In genomic region chr5:37028486-37029311, GRCm38 (mm10) we compare ENCODE assay signal across 7 mouse cellular contexts. TPM values are rescaled to one million over a fixed set of nuclear protein-coding genes. Genes with fewer than 3 reads are reported as not detected.
DNase-seq lines count a peak whose midpoint lies in the region; ATAC-seq and TF ChIP-seq lines count a peak whose summit lies in the region.

No protein-coding gene starts in this region.

- H3K9ac ChIP-seq in lung, postnatal 0 days (replicated peaks; ENCODE audit: low read depth) = no peak overlapping the region
- H3K9ac ChIP-seq in forebrain, embryonic 12.5 days = peak overlapping the region; percentile 55
- H3K9ac ChIP-seq in midbrain, embryonic 12.5 days (replicated peaks) = peak overlapping the region; percentile 59

- ATAC-seq in lung, postnatal 0 days = peak; percentile 33
- peak; percentile 78 for ATAC-seq in forebrain, embryonic 12.5 days (ENCODE audit: low FRiP score)
- peak; percentile 82 for ATAC-seq in midbrain, embryonic 12.5 days (ENCODE audit: low FRiP score, low read depth)

- no peak for TF ChIP-seq EP300 in lung, postnatal 0 days (IDR thresholded peaks at IDR 0.05)

- H3K4me2 ChIP-seq in lung, postnatal 0 days (replicated peaks; ENCODE audit: low read depth, low read length) = peak overlapping the region; percentile 86
- peak overlapping the region; percentile 99 for H3K4me2 ChIP-seq in forebrain, embryonic 12.5 days
- H3K4me2 ChIP-seq in midbrain, embryonic 12.5 days (replicated peaks) = peak overlapping the region; percentile 95

- peak overlapping the region; percentile 48 for H3K4me3 ChIP-seq in lung, postnatal 0 days (ENCODE audit: low read depth, low read length)
- peak overlapping the region; percentile 67 for H3K4me3 ChIP-seq in forebrain, embryonic 12.5 days (replicated peaks)
- peak overlapping the region; percentile 96 for H3K4me3 ChIP-seq in layer of hippocampus, adult 2 months
- H3K4me3 ChIP-seq in midbrain, embryonic 12.5 days = peak overlapping the region; percentile 66

- H3K27me3 ChIP-seq in lung, postnatal 0 days (replicated peaks; ENCODE audit: insufficient read depth, low read length) = peaks cover 39% of the 10 kb centered on the region
- peaks cover 85% of the 10 kb centered on the region for H3K27me3 ChIP-seq in forebrain, embryonic 12.5 days
- peaks cover 78% of the 10 kb centered on the region for H3K27me3 ChIP-seq in midbrain, embryonic 12.5 days

- H3K9me3 ChIP-seq in lung, postnatal 0 days (ENCODE audit: low read length) = no peaks in the 10 kb centered on the region
- no peaks in the 10 kb centered on the region for H3K9me3 ChIP-seq in forebrain, embryonic 12.5 days
- H3K9me3 ChIP-seq in midbrain, embryonic 12.5 days = no peaks in the 10 kb centered on the region

- no peak overlapping the region for H3K27ac ChIP-seq in lung, postnatal 0 days (ENCODE audit: low read length)
- H3K27ac ChIP-seq in forebrain, embryonic 12.5 days = no peak overlapping the region
- peak overlapping the region; percentile 92 for H3K27ac ChIP-seq in layer of hippocampus, adult 2 months
- H3K27ac ChIP-seq in midbrain, embryonic 12.5 days (replicated peaks) = no peak overlapping the region

- 1% methylated on average over 62 of the region's 72 CpGs for WGBS in lung, postnatal 0 days
- under 1% methylated on average over 72 of the region's 72 CpGs for WGBS in forebrain, embryonic 12.5 days
- WGBS in midbrain, embryonic 12.5 days = under 1% methylated on average over 68 of the region's 72 CpGs

- no peaks in the 10 kb centered on the region for H3K36me3 ChIP-seq in lung, postnatal 0 days (ENCODE audit: insufficient read depth, low read length)
- no peaks in the 10 kb centered on the region for H3K36me3 ChIP-seq in forebrain, embryonic 12.5 days (replicated peaks)
- H3K36me3 ChIP-seq in midbrain, embryonic 12.5 days = no peaks in the 10 kb centered on the region

- H3K4me1 ChIP-seq in lung, postnatal 0 days (ENCODE audit: insufficient read depth, low read depth, low read length) = 0 out of 2 replicates have a peak, but pooled peaks cover 5% of the 10 kb centered on the region
- peaks cover 12% of the 10 kb centered on the region for H3K4me1 ChIP-seq in forebrain, embryonic 12.5 days
- peaks cover 11% of the 10 kb centered on the region for H3K4me1 ChIP-seq in midbrain, embryonic 12.5 days

- no peak for TF ChIP-seq POLR2A in brain, embryonic 14.5 days (IDR thresholded peaks at IDR 0.05; ENCODE audit: borderline replicate concordance, extremely low read depth, insufficient read depth, insufficient read length, poor library complexity, severe bottlenecking)

- DNase-seq in lung, postnatal 0 days (ENCODE audit: low spot score) = no peak
- DNase-seq in lung, postnatal 36 days = no peak
- DNase-seq in brain, embryonic 14.5 days (ENCODE audit: low read depth) = peak; percentile 63
- peak in 1 of 2 experiments; percentile 42 for DNase-seq in layer of hippocampus, adult 2 months (ENCODE audit: low spot score in 2 of 2)
- peak; percentile 60 for DNase-seq in testis, postnatal 10 days (ENCODE audit: low spot score)

- no peak for TF ChIP-seq CTCF in lung, postnatal 0 days (IDR thresholded peaks at IDR 0.05)
- TF ChIP-seq CTCF in brain, embryonic 14.5 days (IDR thresholded peaks at IDR 0.05; ENCODE audit: borderline replicate concordance, extremely low read depth, insufficient read depth, insufficient read length) = no peak
- TF ChIP-seq CTCF in layer of hippocampus, adult 2 months (conservative IDR thresholded peaks at IDR 0.05) = no peak

RNA-seq across cellular contexts. Expression of gene Wfs1, which starts 39.7 kb away (rescaled TPM):
- polyA plus RNA-seq in lung, postnatal 0 days (2015; fragmentation: Nextera tagmentation; extraction: Ambion mirVana) = 6.5 and 7.2 TPM in 2 replicates
- polyA plus RNA-seq in brain, embryonic 14.5 days (2012; rRNA removed) = 4.0 and 7.8 TPM in 2 replicates
- polyA plus RNA-seq in forebrain, embryonic 12.5 days (2016; fragmentation: Nextera tagmentation; extraction: Ambion mirVana) = 7.8 and 7.9 TPM in 2 replicates
- 100 to 1,000 TPM; 133 to 144 TPM for total RNA-seq in layer of hippocampus, adult 2 months (2021)
- polyA plus RNA-seq in midbrain, embryonic 12.5 days (2016; fragmentation: Nextera tagmentation; extraction: Ambion mirVana) = 7.2 and 7.9 TPM in 2 replicates

RNA-seq across cellular contexts. Expression of gene Gm1043, which starts 56.5 kb away (rescaled TPM):
- not detected in 2 replicates for polyA plus RNA-seq in lung, postnatal 0 days (2015; fragmentation: Nextera tagmentation; extraction: Ambion mirVana)
- 7.7 and 10.7 TPM in 2 replicates for polyA plus RNA-seq in brain, embryonic 14.5 days (2012; rRNA removed)
- 0.29 and 0.31 TPM in 2 replicates for polyA plus RNA-seq in forebrain, embryonic 12.5 days (2016; fragmentation: Nextera tagmentation; extraction: Ambion mirVana)
- 10 to 100 TPM; 31.8 to 33.1 TPM for total RNA-seq in layer of hippocampus, adult 2 months (2021)
- 0.17 and 0.33 TPM in 2 replicates for polyA plus RNA-seq in midbrain, embryonic 12.5 days (2016; fragmentation: Nextera tagmentation; extraction: Ambion mirVana)

Comparison
In these comparisons a context has a peak if more than half of its experiments do, and no peak if none do; other contexts are left out.
1. DNase-seq: peak in brain, embryonic 14.5 days (single experiment) and testis, postnatal 10 days (single experiment); none in lung, postnatal 0 days (single experiment) and lung, postnatal 36 days (single experiment).
2. Peak in every context shown above with its lines, with median percentiles within 50 percentile points of each other: ATAC-seq, H3K4me2 ChIP-seq and H3K4me3 ChIP-seq.